Mouse (Mus musculus): ENCODE data around the gene Sebox. TPM values are rescaled to one million over a fixed set of nuclear protein-coding genes. Genes with fewer than 3 reads are reported as not detected.
A peak's percentile ranks its signal among the peaks of the same experiment; 100 is the strongest.

Sebox gene
- total RNA-seq (2021) = not detected in 2 replicates
- long read RNA-seq, experiment 1 = 0 reads
- long read RNA-seq, experiment 2 = 0 reads

DNA sequence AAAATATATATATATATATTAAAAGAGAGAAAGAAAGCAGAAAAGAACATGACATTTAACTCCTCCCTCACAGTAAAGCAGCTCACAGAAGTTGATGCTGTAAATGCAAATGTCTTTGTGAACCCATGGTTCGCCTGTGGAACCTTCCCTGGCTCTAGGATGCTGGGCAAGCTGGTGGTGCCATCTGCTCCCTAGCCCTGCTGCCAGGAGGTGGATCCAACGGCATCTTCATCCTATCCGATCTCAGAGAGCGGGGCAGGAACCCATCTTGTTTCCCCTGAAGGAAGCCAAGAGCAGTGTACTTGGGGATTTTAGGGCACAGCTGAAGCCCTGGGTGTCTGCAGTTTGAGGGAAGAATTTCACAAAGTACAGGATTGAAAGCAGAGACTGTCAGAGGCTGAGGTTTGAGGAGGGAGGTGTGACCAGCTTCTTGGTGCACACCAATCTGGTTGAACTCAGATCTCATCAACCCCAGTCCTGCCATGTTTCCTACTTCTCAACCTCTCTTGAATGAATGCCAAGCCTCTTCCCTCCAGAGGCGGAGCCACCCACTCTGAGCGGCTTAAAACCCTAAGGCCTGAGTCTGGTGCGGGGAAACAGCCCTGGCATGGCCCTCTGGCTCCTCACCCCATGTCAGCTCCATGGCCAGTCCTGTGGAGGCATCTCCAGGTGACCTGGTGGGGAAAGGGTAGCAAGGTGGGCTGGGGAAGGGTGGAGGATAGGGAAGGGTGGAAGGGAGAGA is at the start of gene Sebox:
Sebox (plus strand) TSS at position 539 of the 742 bp plus-strand sequence.
- DNase-seq = no peak

DNA sequence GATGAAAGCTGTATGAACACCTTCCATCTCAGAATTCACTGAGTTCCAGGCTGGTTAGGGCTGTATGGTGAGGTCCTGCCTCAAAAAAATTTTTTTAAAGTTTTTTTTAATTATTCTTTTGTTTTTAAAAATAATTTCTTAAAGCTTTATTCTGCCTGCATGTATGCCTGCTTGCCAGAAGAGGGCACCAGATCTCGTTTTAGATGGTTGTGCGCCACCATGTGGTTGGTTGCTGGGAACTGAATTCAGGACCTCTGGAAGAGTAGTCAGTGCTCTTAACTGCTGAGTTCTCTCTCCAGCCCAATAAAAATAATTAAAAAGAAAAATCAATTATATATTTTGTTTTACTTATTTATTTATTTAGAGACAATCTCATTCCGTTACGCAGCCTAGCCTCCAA is 49.6 kb upstream of the Sebox start:
- DNase-seq = peak; percentile 84

DNA sequence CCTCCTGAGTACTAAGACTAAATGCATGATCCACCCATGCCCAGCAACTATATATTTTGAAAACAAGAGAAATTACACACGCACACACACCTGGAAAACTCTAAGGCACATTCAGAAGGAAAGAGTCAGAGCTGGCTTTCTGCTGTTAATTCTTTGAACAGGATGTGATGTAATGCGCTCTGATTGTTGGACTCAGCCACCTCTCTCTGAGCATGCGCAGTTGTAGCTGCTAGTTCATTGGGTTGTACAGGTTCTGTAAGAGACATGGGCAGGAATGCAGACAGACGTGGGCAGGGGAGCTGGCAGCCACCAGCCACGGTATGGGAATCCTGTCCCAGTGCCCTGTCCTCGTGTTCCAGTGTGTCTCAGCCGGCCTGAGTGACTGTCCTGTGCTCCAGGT is 49.0 kb upstream of the Sebox start:
- no peak for DNase-seq

DNA sequence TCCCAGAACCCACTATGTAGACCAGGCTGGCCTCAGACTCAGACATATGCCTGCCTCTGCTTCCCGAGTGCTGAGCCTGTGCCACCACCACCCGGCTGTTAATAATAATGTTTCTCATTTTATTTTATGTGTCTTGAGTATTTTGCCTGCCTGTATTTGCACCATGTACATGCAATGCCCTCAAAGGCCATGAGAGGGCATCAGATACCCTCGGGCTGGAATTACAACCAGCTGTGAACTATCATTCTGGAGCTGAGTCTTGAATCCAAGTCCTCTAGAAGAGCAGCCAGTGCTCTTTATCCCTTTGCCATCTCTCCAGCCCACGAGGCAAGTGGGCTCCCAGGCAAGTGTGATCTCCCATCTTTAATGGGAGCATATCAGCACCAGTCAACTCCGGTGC is 47.9 kb upstream of the Sebox start:
- peak; percentile 71 for DNase-seq

DNA sequence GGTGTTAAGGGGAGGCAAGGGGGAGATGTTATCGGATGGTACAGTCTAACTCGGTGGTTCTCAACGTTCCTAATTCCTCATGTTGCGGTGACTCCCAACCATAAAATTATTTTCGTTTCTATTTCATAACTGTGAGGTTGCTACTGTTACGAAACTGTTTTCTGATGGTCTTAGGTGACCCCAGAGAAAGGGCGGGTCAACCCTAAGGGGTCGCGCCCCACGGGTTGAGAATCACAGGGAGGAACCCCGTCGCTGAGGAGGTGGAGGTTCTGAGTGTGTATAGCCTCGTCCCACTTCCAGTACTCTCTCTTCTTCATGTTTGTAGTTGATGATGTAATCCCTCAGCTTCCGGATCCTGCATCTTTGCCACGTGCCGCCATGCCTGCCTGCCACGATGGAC is 44.5 kb upstream of the Sebox start:
- DNase-seq = no peak

DNA sequence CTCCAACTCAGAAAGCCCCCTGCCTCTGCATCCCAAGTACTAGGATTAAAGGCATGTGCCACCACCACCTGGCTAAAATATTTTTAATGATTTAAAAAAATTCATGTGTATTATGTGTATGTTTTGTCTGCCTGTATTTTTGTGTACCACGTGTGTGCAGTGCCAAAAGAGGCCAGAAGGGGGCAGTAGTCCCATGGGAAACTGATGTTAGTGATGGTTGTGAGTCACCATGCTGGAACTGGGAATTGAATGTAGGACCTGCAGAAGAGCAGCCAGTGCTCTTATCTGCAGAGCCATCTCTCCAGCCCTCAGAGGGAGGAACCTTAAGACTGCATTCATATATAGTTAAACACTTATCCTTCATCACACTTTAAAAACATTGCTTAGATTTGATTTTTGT is 41.4 kb upstream of the Sebox start:
- no peak for DNase-seq

DNA sequence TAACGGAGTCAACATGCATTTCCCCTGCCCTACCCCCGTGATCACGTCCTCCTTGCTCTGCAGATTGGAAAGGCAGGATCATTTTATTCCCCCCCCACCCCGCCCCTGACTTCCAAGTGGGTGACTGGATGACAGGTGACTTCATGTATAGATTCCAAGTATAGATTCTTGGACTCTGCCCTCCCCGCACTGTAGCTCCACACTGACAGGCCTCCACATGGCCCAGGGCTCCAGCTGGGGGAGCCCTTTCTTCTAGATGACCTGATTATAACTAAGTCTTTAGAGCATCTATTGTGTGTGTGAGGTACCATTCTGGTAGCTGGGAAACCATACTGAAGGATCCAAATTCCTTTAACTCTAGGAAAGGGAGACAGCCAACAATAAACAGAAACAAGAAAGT is 40.6 kb upstream of the Sebox start:
- no peak for DNase-seq

DNA sequence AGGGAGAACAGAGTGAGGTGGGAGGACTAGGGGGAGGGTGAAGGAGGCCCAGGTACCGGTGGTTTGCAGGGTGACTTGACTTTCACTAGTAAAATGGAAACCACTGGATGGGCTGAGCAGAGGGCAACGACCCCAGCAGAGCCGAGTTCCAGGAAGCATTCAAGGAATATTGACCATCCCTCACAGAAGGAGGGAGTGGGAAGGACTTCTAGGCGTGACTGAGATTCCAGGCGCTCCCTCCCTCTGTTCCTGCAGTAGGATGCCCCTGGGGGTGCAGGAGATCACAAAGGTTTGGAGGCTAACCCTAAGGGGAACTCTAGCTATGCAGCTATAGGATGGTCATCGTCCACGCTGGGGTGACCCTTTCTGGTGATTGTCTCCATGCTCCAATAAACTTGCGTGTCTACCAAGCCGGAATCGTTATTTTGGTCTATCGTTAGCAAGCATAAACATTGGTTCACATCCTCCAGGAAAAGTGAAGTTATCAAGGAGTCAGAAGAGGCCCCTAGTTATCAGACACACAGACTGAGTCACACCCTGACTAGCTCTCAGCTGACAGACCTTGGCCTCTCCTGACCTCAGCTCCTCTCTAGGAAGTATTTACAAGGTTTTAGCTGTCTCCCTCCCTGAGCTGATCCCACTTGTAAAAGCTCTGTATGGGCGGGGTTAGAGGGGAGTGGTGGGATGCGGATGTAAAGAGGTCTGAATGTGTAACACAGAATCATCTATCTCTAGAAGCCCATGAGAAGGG is 39.8 kb upstream of the Sebox start:
- DNase-seq = peak; percentile 31

DNA sequence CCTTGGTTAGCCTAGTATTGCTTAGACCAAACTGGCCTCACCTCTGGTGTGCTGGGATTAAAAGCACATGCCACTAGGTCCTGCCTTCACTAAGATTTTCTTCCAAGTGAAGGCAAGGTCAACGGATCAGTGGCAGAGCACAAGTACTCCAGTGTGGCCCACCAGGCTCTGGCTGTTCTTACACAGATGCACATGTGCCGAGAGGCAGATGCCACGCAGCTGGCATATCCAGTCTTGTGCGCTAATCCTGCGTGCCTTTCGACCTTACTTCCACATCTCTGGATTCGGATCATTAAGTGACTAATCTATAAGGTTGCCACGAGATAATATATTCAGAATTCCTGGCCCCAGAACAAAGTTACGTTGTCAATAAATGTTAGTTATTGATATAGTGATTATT is 38.1 kb upstream of the Sebox start:
- no peak for DNase-seq

DNA sequence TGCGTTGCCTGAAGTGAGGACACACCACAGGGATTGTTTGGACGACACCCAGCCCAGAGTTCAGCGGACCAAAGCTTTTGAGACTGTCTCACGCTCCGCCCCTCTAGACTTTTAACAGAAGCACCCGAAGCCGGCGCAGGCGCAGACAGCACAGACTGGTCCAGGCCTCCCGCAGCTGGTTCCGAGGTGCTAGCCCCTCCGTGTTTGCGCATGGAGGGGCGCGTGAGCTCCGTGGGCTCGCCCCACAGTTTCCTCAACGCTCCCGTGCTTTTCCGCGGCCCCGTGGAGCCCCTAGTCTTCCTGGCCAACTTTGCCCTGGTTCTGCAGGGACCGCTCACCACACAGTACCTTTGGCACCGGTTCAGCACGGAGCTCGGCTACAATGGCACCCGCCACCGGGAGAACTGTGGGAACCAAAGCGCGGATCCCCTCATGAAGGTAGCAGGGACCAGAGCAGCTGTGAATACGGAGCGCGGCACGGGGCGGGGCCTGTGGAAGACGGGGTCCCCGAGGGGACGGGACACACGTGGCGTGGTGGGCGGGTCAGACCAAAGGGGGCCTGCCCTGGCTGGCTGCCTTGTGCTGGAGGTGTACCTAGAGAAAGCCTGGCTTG is 37.6 kb upstream of the Sebox start, which contains the start of gene Slc46a1:
Slc46a1 (plus strand) TSS at position 130 of the 613 bp plus-strand sequence.
- DNase-seq = peak; percentile 93

DNA sequence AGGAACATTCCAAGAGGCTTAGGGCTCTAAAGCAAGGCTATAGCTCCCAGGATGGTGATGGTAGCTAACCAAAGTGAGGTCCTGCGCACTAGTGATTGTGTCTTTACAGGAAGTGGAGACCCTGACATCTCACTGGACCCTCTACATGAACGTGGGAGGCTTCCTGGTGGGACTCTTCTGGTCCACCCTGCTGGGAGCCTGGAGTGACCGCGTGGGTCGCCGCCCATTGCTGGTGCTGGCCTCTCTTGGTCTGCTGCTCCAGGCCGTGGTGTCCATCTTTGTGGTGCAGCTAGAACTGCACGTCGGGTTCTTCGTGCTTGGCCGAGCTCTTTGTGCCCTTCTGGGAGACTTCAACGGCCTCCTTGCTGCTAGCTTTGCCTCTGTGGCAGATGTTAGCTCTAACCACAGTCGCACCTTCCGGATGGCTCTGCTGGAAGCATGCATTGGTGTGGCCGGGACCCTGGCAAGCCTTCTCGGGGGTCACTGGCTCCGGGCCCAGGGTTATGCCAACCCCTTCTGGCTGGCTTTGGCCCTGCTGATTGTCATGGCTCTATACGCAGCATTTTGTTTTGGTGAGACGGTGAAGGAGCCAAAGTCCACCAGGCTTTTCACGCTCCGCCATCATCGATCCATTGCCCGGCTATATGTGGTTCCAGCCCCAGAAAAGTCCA is 36.9 kb upstream of the Sebox start:
- no peak for DNase-seq

DNA sequence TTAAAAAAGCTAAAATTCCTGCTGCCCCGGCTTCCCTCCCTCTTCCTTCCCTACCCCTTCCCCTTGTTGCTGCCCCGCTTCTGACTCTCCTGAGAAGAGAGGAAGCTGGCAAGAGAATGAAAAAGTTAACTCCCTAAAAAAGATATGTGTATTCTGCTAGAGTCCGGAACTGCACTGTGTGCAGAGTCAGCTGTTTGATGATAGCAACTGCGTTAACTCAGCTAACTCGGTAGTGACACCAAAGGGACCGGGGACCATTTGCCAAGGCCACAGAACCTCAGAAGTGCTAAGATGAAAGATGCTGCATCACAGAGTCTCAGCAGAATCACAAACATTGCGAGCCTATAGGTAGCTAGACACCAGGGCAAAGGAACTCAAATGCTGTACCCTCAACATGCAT is 35.7 kb upstream of the Sebox start:
- DNase-seq = no peak

DNA sequence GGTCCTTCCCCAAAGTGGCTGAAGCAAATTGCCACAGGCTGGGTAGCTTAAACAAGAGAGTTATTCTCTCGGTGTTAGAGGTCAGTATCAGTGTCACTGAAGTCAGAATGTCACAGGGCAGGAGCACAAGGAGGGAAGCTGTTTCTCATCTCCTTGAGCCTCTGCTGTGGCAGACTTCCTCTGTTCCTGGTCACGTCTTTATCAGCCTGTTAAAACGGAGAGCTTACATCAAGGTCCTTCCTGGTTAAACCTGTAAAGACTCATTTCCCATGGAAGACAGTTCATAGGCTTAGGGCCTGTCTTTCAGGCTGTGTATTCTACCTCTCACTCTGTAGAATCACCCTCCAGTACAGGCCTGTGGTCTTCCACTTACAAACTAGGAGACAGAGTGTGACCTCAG is 35.3 kb upstream of the Sebox start:
- DNase-seq = no peak

DNA sequence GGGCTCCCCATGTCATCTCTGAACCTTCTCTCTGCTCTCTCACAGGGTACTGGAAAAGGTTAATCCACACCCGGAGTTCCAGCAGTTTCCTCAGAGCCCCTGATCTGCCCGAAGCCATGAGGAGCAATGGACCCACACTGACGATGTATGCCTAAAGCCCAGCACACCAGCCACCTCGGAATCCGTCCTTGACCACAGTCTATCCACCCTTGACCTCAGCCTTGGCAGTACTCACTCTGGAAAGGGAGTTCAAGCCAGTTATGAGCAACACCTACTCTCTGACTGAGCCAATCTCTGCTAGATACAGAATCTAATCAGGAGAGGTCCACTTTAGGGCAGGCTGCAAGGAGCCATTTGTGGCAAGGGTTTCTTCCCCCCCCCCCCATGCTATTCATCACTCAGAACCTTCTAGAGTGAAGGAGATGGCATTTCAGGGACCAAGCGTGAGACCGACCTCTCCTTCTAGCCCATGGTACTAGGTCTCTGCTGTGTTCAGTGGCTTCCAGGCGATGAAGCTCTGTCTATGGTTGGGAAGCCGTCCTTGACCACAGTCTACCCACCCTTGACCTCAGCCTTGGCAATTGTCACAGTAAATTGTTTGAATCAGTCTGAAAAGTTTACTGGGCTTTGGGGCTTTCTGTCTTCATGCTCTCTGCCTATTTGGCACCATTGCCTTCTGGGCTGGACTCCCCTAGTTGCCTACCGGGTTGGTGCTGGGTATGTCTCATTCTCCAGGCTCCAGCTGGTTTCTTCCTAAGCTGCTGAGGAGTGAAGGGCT is 31.7 kb upstream of the Sebox start:
- peak; percentile 34 for DNase-seq

DNA sequence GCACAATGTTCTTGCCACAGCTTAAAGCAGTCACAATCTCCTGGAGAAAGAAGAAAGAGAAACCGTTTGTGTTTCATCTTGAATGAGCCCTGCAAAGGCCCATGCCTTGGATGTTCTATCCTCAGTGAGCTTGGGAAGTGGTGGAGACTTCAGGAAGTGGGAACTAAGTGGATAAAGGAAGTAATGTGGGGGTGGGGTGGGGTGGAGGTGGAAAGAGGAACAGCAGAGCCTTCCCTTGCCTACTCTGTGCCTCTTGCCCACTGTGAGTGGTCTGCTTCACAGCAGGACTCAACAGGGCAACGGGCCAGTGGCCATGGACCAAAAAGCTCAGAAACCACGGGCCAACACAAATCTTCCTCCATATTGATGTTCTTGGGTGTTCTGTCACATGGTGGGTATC is 28.0 kb upstream of the Sebox start:
- no peak for DNase-seq

DNA sequence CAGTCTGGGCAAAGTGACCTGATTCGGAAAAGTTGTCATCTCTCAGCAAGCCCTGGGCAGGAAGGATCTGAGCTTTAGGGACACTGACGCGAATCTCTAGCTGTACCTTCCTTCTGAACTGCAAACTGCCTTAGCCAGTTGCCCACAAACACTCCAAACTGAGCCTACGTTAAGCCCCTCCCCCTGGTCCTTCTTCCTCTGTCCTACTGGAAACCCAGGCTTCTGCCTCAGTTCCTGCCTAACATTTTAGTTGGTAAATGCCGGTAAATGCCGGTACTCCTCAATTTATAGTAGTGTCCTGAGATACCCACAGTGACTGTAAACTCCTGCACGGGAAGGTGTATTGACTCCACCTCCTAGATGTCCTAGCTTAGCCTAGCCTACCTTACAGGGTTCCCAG is 19.6 kb upstream of the Sebox start:
- DNase-seq = no peak

DNA sequence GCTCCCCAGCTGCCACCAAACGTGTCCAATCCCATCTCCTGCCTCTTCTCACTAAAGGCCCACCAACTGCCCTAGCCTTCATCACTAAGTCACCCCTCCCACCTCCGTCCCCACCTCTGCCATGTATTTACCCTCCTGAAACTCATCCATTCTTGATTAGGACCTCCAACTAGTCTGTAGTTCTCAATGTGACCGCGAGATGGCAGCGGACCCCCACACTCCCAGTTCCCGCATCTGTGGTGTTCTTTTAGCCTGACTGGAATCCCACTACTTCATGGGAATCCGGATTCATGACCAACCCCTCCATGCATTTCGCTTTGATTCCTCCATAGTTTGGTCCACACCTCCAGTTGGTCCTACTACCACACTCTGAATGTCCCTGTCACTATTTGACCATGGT is 15.1 kb upstream of the Sebox start:
- DNase-seq = peak; percentile 83

DNA sequence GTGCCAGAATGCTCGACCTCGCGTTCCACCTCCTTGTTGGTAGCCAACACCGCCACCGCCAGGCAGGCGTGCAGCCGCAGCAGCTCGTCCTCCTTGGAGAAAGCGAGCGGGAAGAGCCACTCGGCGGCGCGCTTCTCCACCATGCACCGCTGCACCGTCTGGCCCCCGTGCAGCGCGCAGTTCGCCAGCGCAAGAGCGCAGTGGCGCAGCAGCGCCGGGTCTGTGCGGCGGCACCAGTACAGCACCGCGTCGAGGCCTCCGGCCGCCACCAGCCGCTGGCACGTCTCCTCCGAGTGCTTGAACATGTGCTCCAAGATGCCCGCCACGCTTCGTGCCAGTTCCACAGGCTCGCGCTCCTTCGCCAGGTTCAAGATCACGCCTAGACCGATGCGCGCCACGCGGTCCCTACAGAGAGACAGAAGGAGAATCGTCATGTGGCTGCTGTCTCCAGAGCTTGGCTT is 12.4 kb upstream of the Sebox start:
- peak; percentile 56 for DNase-seq

DNA sequence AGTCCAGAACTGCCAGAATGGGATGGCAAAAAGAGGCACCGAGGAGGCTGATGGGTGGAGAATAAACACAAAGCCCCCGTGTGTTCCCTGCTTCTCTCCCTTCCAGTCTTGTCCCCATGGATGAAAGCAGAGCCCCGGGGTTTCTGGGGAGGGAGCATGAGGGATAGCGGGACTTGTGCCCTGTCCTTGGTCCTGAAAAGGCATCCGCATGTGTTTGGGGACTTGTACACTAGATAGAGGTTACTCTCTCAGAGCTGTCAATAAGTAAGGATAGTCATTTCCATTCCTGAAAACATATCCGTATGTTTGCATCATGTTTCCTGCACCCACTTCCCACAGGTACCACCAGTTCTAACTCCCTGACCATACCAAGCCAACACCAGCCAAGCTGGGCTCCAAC is 7.3 kb upstream of the Sebox start:
- peak; percentile 73 for DNase-seq

DNA sequence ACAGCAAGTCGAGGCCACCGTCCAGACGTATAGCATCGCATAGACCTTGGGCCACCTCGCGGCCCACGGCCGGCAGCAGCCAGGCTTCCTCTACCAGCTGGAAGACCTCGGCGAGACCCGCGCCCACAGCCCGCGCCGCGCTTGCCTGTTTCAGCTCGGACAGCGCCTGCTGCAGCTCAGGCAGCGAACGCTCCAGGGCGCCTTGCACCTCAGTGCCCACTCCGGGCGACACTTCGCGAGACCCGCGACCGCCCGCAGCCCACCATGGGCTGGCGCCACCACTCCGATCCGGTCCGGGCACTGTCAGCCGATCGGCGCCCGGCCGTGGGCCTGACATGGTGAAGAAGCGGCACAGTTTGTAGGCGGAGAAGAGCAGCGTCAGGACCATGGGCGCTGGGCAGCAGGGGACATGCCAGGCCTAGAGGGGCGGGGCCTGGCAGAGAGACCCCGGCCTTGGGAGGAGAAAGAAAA is 6.1 kb upstream of the Sebox start:
- peak; percentile 59 for DNase-seq

Measured in adrenal gland, postnatal 14 days (tissue).